8 mouse cellular contexts compared by ENCODE assay signal in the genomic region with DNA sequence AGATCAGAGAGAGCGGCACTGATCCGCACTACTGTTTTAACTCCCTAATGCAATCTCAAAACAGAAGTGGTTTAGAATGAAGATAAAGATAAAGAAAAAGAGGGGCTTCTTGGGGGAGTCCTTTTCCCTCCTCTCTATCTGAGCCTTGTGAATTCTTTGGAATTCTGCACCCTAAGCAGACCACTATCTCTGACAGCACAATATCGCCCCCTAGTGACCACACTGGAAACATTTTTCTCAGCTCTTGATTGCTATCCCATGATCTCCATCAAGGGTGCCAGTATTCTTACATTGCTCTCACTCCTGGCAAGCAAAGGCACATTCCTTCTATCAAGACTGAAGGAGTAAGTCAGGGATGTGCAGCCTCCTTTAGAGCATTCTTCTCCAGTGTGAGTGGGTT.
DNase-seq lines count a peak whose midpoint lies in the region; ATAC-seq lines count a peak whose summit lies in the region.

No protein-coding gene starts in this region.

- intact Hi-C loops in left cerebral cortex, postnatal 4 days (cut with DNase I) = loop anchor here (5.0 to 10.0 kb wide), 3 partner anchors 146 to 843 kb away; no protein-coding TSS in a partner anchor

- H3K4me1 ChIP-seq in hindbrain, embryonic 11.5 days (replicated peaks; ENCODE audit: control insufficient read depth, insufficient read depth, low read length) = no peaks in the 10 kb centered on the region
- no peaks in the 10 kb centered on the region; the same call in none of the 2 replicates for H3K4me1 ChIP-seq in hindbrain, embryonic 16.5 days (ENCODE audit: control insufficient read depth, insufficient read depth, low read depth, low read length)

- H3K27ac ChIP-seq in hindbrain, embryonic 11.5 days (ENCODE audit: low read depth, low read length) = no peak overlapping the region
- no peak overlapping the region for H3K27ac ChIP-seq in hindbrain, embryonic 16.5 days (ENCODE audit: low read depth, low read length)

- WGBS in hindbrain, embryonic 11.5 days = 50% methylated on average over 3 of the region's 3 CpGs
- 47% methylated on average over 3 of the region's 3 CpGs for WGBS in hindbrain, embryonic 16.5 days

- no peaks in the 10 kb centered on the region for H3K9me3 ChIP-seq in hindbrain, embryonic 11.5 days (ENCODE audit: control insufficient read depth, low read length)
- no peaks in the 10 kb centered on the region for H3K9me3 ChIP-seq in hindbrain, embryonic 16.5 days (ENCODE audit: control insufficient read depth, low read length)

- no peak overlapping the region for H3K4me2 ChIP-seq in hindbrain, embryonic 11.5 days (replicated peaks; ENCODE audit: low read depth, low read length)
- no peak overlapping the region for H3K4me2 ChIP-seq in hindbrain, embryonic 16.5 days (ENCODE audit: low read length)

- H3K36me3 ChIP-seq in hindbrain, embryonic 11.5 days (ENCODE audit: control insufficient read depth, insufficient read depth, low read length) = no peaks in the 10 kb centered on the region
- H3K36me3 ChIP-seq in hindbrain, embryonic 16.5 days (ENCODE audit: control insufficient read depth, insufficient read depth, low read length) = no peaks in the 10 kb centered on the region

- no peak for ATAC-seq in hindbrain, embryonic 11.5 days (ENCODE audit: low FRiP score)
- ATAC-seq in hindbrain, embryonic 16.5 days = no peak

- no peak overlapping the region for H3K9ac ChIP-seq in hindbrain, embryonic 11.5 days (ENCODE audit: low read depth, low read length)
- no peak overlapping the region for H3K9ac ChIP-seq in hindbrain, embryonic 16.5 days (ENCODE audit: low read depth, low read length)

- no peaks in the 10 kb centered on the region for H3K27me3 ChIP-seq in hindbrain, embryonic 11.5 days (ENCODE audit: control insufficient read depth, insufficient read depth, low read length)
- no peaks in the 10 kb centered on the region for H3K27me3 ChIP-seq in hindbrain, embryonic 16.5 days (replicated peaks; ENCODE audit: control insufficient read depth, insufficient read depth, low read length)

- DNase-seq in hindbrain, embryonic 11.5 days (ENCODE audit: low spot score) = peak; percentile 73
- peak; percentile 89 for DNase-seq in NIH3T3 (ENCODE audit: low read depth)
- peak; percentile 26 to 55 for DNase-seq in cerebellum, postnatal 4 days (ENCODE audit: low spot score in 2 of 2)
- peak; percentile 64 for DNase-seq in heart, postnatal 4 days
- DNase-seq in left cerebral cortex, postnatal 4 days = peak; percentile 40
- DNase-seq in retina, postnatal 7 days (ENCODE audit: low read depth, low spot score) = peak; percentile 49
- DNase-seq in thymus, adult 18-20 months = no peak

- no peak overlapping the region for H3K4me3 ChIP-seq in hindbrain, embryonic 11.5 days (ENCODE audit: low read depth, low read length)
- no peak overlapping the region for H3K4me3 ChIP-seq in hindbrain, embryonic 16.5 days (ENCODE audit: low read length)

Comparison
In these comparisons a context has a peak if more than half of its experiments do, and no peak if none do; other contexts are left out.
1. DNase-seq: peak in hindbrain, embryonic 11.5 days (single experiment), NIH3T3 (single experiment), cerebellum, postnatal 4 days (2 of 2), heart, postnatal 4 days (single experiment), left cerebral cortex, postnatal 4 days (single experiment) and retina, postnatal 7 days (single experiment); none in thymus, adult 18-20 months (0 of 2).